Mouse (Mus musculus) hindbrain, embryonic 16.5 days (tissue): Measurements from ENCODE around the gene Dhrs7b. TPM values are rescaled to one million over a fixed set of nuclear protein-coding genes. Genes with fewer than 3 reads are reported as not detected.

Experiments used
- ATAC-seq: fragments of 200-750 bp; cut with Nextera tagmentation; 2 replicates; pipeline ENCODE4 v1.8.0; 2017; ENCODE audit warnings: moderate TSS enrichment, moderate library complexity
- H3K27ac ChIP-seq: fragments of 300-500 bp; sonication (generic); 2 replicates; pipeline ENCODE4 v1.5.1; 2014; ENCODE audit warnings: low read depth, mild to moderate bottlenecking, control low read depth, low read length, moderate library complexity
- H3K27me3 ChIP-seq: fragments of 300-500 bp; sonication (generic); replicated peaks from 2 replicates; pipeline ENCODE4 v1.6.1; 2014; ENCODE audit warnings: low read length; ENCODE audit not compliant: control insufficient read depth, insufficient read depth
- H3K36me3 ChIP-seq: fragments of 300-500 bp; sonication (generic); 2 replicates; pipeline ENCODE4 v1.6.1; 2014; ENCODE audit warnings: mild to moderate bottlenecking, low read length, moderate library complexity, mixed read lengths; ENCODE audit not compliant: control insufficient read depth, insufficient read depth
- H3K4me1 ChIP-seq: fragments of 300-500 bp; sonication (generic); 2 replicates; pipeline ENCODE4 v1.6.1; 2014; ENCODE audit warnings: low read depth, low read length; ENCODE audit not compliant: control insufficient read depth, insufficient read depth
- H3K4me2 ChIP-seq: fragments of 300-500 bp; sonication (generic); 2 replicates; pipeline ENCODE4 v1.6.1; 2014; ENCODE audit warnings: mild to moderate bottlenecking, low read length, control low read depth, moderate library complexity
- H3K4me3 ChIP-seq: fragments of 300-500 bp; sonication (generic); 2 replicates; pipeline ENCODE4 v1.5.1; 2014; ENCODE audit warnings: mild to moderate bottlenecking, low read length, control low read depth, moderate library complexity
- H3K9ac ChIP-seq: fragments of 300-500 bp; sonication (generic); 2 replicates; pipeline ENCODE4 v1.6.1; 2014; ENCODE audit warnings: low read depth, mild to moderate bottlenecking, control low read depth, low read length, moderate library complexity
- H3K9me3 ChIP-seq: fragments of 300-500 bp; sonication (generic); 2 replicates; pipeline ENCODE4 v1.6.1; 2014; ENCODE audit warnings: mild to moderate bottlenecking, low read length, moderate library complexity; ENCODE audit not compliant: control insufficient read depth
- WGBS: fragments of 180-500 bp; shearing (Covaris S2); extraction: QIAGEN DNeasy Blood & Tissue Kit; methylation state at CpG from one replicate; pipeline ENCODE4 v1.1.7; 2014; 5-methylcytosine and 5-hydroxymethylcytosine counted together
- polyA plus RNA-seq: library from polyadenylated mRNA; unstranded; fragments of >200 nt; fragmentation: Nextera tagmentation; extraction: Ambion mirVana; gene quantifications from 2 replicates; pipeline ENCODE4 v1.2.1, GENCODE M21; 2015

Gene Dhrs7b
- polyA plus RNA-seq, 1 experiment from 2014 or later = 39.3 TPM

DNA sequence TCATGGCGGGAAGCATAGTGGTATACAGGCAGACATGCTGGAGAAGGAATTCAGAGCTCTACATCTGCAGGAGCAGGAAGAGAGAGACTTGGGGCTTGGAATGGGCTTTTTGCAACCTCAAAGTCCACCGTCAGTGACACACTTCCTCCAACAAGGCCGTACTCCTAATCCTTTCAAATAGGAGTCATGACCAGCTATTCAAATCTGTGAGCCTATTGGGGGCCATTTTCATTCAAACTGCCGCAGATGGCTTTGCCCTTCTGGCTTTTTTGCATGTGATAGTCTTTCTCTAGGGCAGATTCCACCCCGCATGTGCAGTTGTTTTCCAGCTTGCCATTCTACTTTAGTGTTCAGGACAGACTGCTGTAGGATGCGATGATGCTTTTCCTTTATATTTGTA lies 6.5 kb downstream of the Dhrs7b start:
- no peaks in the 10 kb centered on the region for H3K9me3 ChIP-seq
- no peak overlapping the region for H3K9ac ChIP-seq
- WGBS = 96% methylated on average over 6 of the region's 6 CpGs
- no peak overlapping the region for H3K4me3 ChIP-seq
- no peaks in the 10 kb centered on the region for H3K27me3 ChIP-seq
- no peaks in the 10 kb centered on the region for H3K36me3 ChIP-seq
- H3K27ac ChIP-seq = no peak overlapping the region
- ATAC-seq = no peak
- H3K4me1 ChIP-seq = no peaks in the 10 kb centered on the region; the same call in 1 of the 2 replicates
- no peak overlapping the region for H3K4me2 ChIP-seq

DNA sequence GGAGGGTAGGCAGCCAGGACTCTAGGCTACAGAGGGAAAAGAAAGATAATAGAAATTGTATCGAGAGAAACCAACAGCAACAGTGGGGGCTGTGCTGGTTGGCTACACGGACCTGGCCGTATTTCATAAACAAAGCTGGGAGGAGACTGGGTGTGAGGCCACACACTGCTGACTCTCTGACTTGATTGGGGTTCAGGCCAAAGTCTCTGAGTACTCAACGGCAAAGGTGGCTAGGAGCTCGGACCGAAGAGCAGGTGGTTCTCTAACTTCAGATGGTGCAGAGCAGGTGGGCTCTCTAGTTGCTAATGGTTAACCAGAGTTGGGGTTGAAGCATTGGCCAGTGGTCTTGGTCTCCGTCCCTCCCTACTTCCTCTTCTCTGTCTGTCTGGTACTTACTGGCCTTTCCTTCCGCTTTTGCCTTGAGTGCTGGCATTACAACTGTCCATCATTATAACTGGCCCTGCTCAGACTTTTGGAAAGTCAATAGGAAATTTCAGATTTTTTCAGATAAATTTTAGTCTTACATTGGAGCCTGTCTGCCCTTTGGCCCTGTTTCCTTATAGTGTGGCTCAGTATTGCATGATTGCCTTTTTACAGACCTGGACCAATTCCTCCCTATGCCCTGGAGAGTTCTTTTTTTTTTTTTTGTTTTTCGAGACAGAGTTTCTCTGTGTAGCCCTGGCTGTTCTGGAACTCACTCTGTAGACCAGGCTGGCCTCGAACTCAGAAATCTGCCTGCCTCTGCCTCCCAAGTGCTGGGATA lies 7.4 kb downstream of the Dhrs7b start:
- no peak for ATAC-seq
- WGBS = 94% methylated on average over 10 of the region's 10 CpGs
- no peak overlapping the region for H3K4me3 ChIP-seq
- no peaks in the 10 kb centered on the region for H3K4me1 ChIP-seq
- no peaks in the 10 kb centered on the region for H3K36me3 ChIP-seq
- no peaks in the 10 kb centered on the region for H3K9me3 ChIP-seq
- no peak overlapping the region for H3K9ac ChIP-seq
- H3K4me2 ChIP-seq = no peak overlapping the region
- no peak overlapping the region for H3K27ac ChIP-seq
- H3K27me3 ChIP-seq = no peaks in the 10 kb centered on the region

DNA sequence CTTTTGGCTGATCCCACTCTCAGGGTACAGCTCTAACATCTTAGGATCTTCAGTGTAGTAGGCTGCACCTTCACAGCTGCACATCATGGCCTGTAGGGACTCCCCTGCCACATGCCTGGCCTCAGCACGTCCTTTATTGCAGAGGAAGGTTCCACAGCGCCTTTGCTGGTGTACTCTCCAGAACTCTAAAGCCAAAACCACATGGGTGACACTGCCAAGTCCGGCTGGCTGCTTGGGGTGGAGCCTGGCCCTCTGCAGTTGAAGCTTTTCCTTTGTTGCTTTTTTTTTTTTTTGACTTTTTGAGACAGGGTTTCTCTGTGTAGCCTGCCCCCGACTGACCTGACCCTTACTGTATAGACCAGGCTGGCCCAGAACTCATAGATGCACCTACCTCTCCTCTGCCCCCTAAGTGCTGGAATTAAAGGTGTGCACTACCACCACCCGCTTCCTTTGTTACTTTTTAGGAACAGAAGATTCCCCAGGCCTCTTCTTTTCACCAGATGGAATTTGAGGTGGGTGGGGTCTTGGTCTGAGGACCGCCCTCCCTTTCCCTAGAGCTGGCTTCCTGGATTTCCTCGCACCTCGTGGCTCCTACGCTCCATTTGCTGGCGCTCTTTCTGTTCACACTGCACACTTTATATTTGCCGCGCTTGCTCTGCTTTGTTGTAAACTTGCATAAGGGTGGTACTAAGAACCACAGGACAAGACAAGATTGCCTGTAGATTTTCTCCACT lies 11.2 kb downstream of the Dhrs7b start:
- Histone ChIP-seq H3K4me3 (no peak overlapping the region), H3K36me3 (peaks cover 2% of the 10 kb centered on the region; the same call in 1 of the 2 replicates), H3K27ac (no peak overlapping the region), H3K4me2 (no peak overlapping the region), H3K9me3 (no peaks in the 10 kb centered on the region), H3K4me1 (no peaks in the 10 kb centered on the region), H3K9ac (no peak overlapping the region), H3K27me3 (no peaks in the 10 kb centered on the region)
- WGBS = 80% methylated on average over 12 of the region's 12 CpGs
- ATAC-seq = no peak

DNA sequence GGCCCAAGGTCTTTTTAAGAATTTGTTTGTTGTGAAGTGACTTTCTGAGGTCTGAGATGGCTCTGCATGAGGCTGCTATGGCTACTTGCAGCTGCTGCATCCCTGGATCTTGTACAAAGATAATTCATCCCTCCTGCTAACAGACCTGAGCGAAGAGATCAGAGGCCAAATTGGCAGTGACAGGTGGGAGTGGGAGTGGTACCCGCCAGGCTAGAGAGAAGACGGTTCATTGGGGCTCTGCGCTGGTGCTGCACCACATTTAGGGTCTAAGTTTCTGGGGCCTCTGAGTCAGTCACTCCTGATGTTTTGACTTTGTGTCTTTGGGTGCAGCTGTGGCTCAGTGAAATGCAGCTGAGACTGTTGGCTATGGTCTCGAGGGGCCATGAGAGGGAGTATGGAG lies 13.0 kb downstream of the Dhrs7b start:
- no peak overlapping the region for H3K27ac ChIP-seq
- no peaks in the 10 kb centered on the region for H3K9me3 ChIP-seq
- no peak overlapping the region for H3K9ac ChIP-seq
- no peak overlapping the region for H3K4me3 ChIP-seq
- H3K27me3 ChIP-seq = no peaks in the 10 kb centered on the region
- no peaks in the 10 kb centered on the region for H3K4me1 ChIP-seq
- WGBS = 87% methylated on average over 5 of the region's 5 CpGs
- ATAC-seq = no peak
- peaks cover 2% of the 10 kb centered on the region; the same call in 1 of the 2 replicates for H3K36me3 ChIP-seq
- no peak overlapping the region for H3K4me2 ChIP-seq

DNA sequence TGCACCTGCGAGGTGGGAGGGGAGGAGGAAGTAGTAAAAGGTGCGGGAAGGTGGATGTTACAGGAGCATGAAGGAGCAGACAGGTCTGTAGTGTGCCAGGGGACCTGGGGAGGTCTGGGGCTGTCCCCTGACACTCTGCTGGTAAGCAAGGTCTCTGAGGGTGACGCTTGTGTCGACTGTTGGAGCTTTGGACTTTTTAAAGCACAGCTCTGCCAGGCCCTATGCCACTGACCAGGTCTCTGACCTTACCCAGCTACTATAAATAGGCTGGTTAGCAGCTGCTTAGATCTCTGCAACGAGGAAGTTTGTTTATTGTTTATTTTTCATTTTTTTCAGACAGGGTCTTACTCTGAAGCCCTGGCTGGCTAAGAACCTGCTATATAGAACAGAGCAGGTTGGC lies 15.0 kb downstream of the Dhrs7b start:
- no peak overlapping the region for H3K27ac ChIP-seq
- no peak overlapping the region for H3K9ac ChIP-seq
- H3K9me3 ChIP-seq = no peaks in the 10 kb centered on the region
- peaks cover 2% of the 10 kb centered on the region; the same call in 1 of the 2 replicates for H3K36me3 ChIP-seq
- H3K4me3 ChIP-seq = no peak overlapping the region
- H3K27me3 ChIP-seq = no peaks in the 10 kb centered on the region
- 95% methylated on average over 5 of the region's 5 CpGs for whole genome bisulfite sequencing
- H3K4me1 ChIP-seq = no peaks in the 10 kb centered on the region
- no peak for ATAC-seq
- no peak overlapping the region for H3K4me2 ChIP-seq

DNA sequence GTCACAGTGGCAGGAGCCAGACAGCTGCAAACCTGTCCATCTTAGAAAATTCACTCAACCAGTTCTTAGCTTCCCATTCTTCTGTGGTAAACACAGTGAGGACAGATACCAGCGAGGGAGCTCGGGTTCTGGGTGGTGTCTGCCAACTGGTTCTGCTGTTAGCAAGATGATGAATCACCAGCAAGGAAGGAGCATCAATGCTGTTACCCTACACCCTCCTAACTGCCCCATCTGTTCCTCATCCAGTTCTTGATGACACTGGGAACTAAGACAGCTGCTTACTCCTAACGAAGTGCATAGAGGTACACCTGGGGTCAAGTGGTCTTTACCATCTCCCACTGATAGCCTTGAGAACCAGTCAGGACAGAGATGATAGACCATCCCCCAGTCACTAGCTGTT lies 26.2 kb downstream of the Dhrs7b start:
- H3K27ac ChIP-seq = no peak overlapping the region
- H3K9me3 ChIP-seq = no peaks in the 10 kb centered on the region
- H3K27me3 ChIP-seq = no peaks in the 10 kb centered on the region
- H3K4me2 ChIP-seq = no peak overlapping the region
- H3K4me3 ChIP-seq = no peak overlapping the region
- 79% methylated on average over 3 of the region's 3 CpGs for WGBS
- no peaks in the 10 kb centered on the region for H3K4me1 ChIP-seq
- ATAC-seq = no peak
- peaks cover 13% of the 10 kb centered on the region for H3K36me3 ChIP-seq
- H3K9ac ChIP-seq = no peak overlapping the region

DNA sequence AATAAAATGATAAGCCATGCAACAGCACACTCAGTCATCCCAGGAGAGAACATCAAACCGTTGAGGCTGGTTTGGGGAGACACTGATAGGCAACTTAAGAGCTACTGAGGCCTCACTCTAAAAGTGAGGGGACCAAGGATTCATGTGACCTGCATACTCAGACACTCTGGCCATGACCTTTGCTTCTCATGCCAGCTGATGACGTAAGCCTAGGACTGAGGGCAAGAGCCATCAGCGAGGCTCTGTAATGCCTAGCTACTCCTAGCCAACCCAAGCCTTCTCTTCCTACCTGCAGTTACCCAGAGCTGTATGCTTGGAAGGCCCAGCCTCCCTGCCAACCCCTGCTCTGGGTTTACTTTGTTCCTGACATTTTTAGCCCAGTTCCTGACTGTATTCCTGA lies 31.6 kb downstream of the Dhrs7b start:
- WGBS = 93% methylated on average over 3 of the region's 3 CpGs
- Histone ChIP-seq H3K4me3 (no peak overlapping the region), H3K9me3 (no peaks in the 10 kb centered on the region), H3K4me1 (no peaks in the 10 kb centered on the region), H3K9ac (no peak overlapping the region), H3K4me2 (no peak overlapping the region), H3K27me3 (no peaks in the 10 kb centered on the region), H3K27ac (no peak overlapping the region), H3K36me3 (peaks cover 24% of the 10 kb centered on the region)
- no peak for ATAC-seq

DNA sequence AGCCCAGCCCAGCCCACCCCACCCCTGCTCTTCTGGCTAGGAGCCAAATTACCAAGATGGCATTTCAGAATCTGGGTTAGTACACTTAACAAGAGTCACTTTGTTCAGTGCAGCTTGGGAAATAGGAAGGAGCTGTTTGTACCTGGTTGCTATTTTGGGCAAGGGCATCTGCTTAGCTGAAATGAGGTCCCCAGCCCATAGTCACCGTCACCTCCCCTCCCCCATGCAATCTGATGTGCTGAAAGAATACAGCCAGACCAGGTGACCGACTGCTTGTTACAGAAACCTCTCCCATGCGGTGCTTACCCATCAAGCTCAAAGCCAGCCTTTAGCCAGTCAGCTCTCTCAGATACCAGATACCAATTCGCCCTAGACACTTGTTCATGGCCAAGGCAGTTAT lies 32.8 kb downstream of the Dhrs7b start:
- no peak overlapping the region for H3K27ac ChIP-seq
- H3K27me3 ChIP-seq = no peaks in the 10 kb centered on the region
- peaks cover 24% of the 10 kb centered on the region for H3K36me3 ChIP-seq
- no peak for ATAC-seq
- H3K9me3 ChIP-seq = no peaks in the 10 kb centered on the region
- no peak overlapping the region for H3K4me2 ChIP-seq
- no peak overlapping the region for H3K4me3 ChIP-seq
- WGBS = 79% methylated on average over 4 of the region's 4 CpGs
- H3K9ac ChIP-seq = no peak overlapping the region
- no peaks in the 10 kb centered on the region; the same call in 1 of the 2 replicates for H3K4me1 ChIP-seq

DNA sequence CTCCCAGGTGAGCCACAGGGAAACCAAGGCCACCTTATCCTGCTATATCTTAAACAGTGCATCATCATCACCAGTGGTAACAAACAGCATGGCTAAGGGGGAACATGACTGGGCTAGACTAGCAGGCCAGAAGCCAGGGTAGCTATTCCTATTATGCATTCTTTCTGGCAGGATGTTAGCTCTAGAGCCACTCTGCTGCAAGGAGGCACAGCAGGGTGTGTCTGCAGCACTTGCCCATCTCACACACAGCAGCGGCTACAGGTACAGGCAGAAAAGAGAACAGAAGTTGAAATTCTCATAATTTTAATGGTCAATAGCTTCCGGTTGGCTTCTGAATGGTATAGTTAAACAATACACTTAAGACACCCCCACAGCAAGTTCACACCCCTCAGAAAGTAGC lies 33.7 kb downstream of the Dhrs7b start:
- Histone ChIP-seq H3K27ac (no peak overlapping the region), H3K36me3 (peaks cover 20% of the 10 kb centered on the region)
- 89% methylated on average over 2 of the region's 2 CpGs for WGBS

More for the DNA sequence above, 33.7 kb downstream of the Dhrs7b start:
- no peak for ATAC-seq
- Histone ChIP-seq H3K4me3 (no peak overlapping the region), H3K4me1 (no peaks in the 10 kb centered on the region; the same call in 1 of the 2 replicates), H3K9me3 (no peaks in the 10 kb centered on the region), H3K9ac (no peak overlapping the region), H3K27me3 (no peaks in the 10 kb centered on the region), H3K4me2 (no peak overlapping the region)
